Mouse (Mus musculus) left cerebral cortex, postnatal 4 days (tissue): ENCODE data around the gene Tmem223. TPM values are rescaled to one million over a fixed set of nuclear protein-coding genes. Genes with fewer than 3 reads are reported as not detected.
A peak's percentile ranks its signal among the peaks of the same experiment; 100 is the strongest.

Experiments used
- DNase-seq: peaks from one replicate; pipeline ENCODE4 v3.0.0-alpha.2; 2022
- intact Hi-C: fragments of 180-260 bp; cut with DNase I; formaldehyde crosslinking; loops from one replicate; pipeline ENCODE4 v1.15.1; 2025
- microRNA-seq: library from miRNA; unstranded; fragments of <30 nt; microRNA quantifications from one replicate; pipeline ENCODE4 v1.2.0, GENCODE M21; 2022
- total RNA-seq, 2 experiments: library from RNA; stranded (reverse); gene quantifications; 2 replicates each; pipeline ENCODE4 v1.2.3; 2021

Gene Tmem223
- total RNA-seq, 2 experiments from 2014 or later, result 96.5 to 102 TPM

GRCm38 (mm10) chr19:8802130-8802821 lies 31.5 kb downstream of the Tmem223 start, which contains the start of gene Zbtb3:
Gene Zbtb3 (plus strand): TSS chr19:8802555.
- intact Hi-C loops, result no loop called here
- DNase-seq, result peak; percentile 95

- intact Hi-C loops, result no loop called here
- no peak for DNase-seq
These were observed 32.5 kb downstream of the Tmem223 start for GRCm38 (mm10) chr19:8803204-8803780.

GRCm38 (mm10) chr19:8803879-8804660 lies 33.3 kb downstream of the Tmem223 start:
- DNase-seq, result no peak
- intact Hi-C loops, result no loop called here

GRCm38 (mm10) chr19:8806810-8807209 lies 36.0 kb downstream of the Tmem223 start:
- intact Hi-C loops, result no loop called here
- no peak for DNase-seq

GRCm38 (mm10) chr19:8815812-8816211 lies 45.0 kb downstream of the Tmem223 start:
- DNase-seq, result no peak
- intact Hi-C loops, result no loop called here

GRCm38 (mm10) chr19:8817001-8817400 lies 46.2 kb downstream of the Tmem223 start:
- intact Hi-C loops, result no loop called here
- DNase-seq, result no peak

GRCm38 (mm10) chr19:8818301-8818798 lies 47.6 kb downstream of the Tmem223 start:
- intact Hi-C loops, result no loop called here
- DNase-seq, result no peak

- peak; percentile 97 for DNase-seq
- intact Hi-C loops, result no loop called here
These were observed 48.2 kb downstream of the Tmem223 start, which contains the start of gene Ttc9c for GRCm38 (mm10) chr19:8818801-8819595. Gene Ttc9c (minus strand): TSS chr19:8819333.

GRCm38 (mm10) chr19:8819596-8820423 lies 49.0 kb downstream of the Tmem223 start, which contains the start of gene Hnrnpul2:
Gene Hnrnpul2 (plus strand): TSS chr19:8820010.
- intact Hi-C loops, result loop anchor here (10.0 kb wide), 1 partner anchor 65 kb away; the partner anchor contains the start of gene Nxf1
- peak; percentile 99 for DNase-seq

GRCm38 (mm10) chr19:8820424-8820956 lies 49.7 kb downstream of the Tmem223 start:
- intact Hi-C loops, result loop anchor here (10.0 kb wide), 1 partner anchor 66 kb away; the partner anchor contains the start of gene Nxf1
- no peak for DNase-seq

- intact Hi-C loops, result loop anchor here (10.0 kb wide), 1 partner anchor 66 kb away; the partner anchor contains the start of gene Nxf1
These were observed 50.4 kb downstream of the Tmem223 start for GRCm38 (mm10) chr19:8821146-8821545.

More at GRCm38 (mm10) chr19:8821146-8821545, 50.4 kb downstream of the Tmem223 start:
- DNase-seq, result no peak

Small RNAs within 50 kb of the gene (microRNA-seq; reads per million reads assigned to microRNA genes)
- not detected for gene Mir6992

Other genes starting within 250 kb of the Tmem223 start
- gene Slc22a8, start 179.7 kb upstream of the Tmem223 start, total RNA-seq, result 10 to 100 TPM; 16.0 to 17.9 TPM
- 10 to 100 TPM; 12.0 TPM for gene Slc22a6, start 153.0 kb upstream of the Tmem223 start, total RNA-seq
- 10 to 100 TPM; 58.0 to 63.6 TPM for gene Chrm1, start 107.2 kb upstream of the Tmem223 start, total RNA-seq
- gene Slc3a2, start 47.6 kb upstream of the Tmem223 start, total RNA-seq, result 100 to 1,000 TPM; 166 to 179 TPM
- gene Wdr74, start 35.2 kb upstream of the Tmem223 start, total RNA-seq, result 10 to 100 TPM; 55.9 to 56.5 TPM
- gene 1700092M07Rik, start 30.3 kb upstream of the Tmem223 start, total RNA-seq, result 1 to 10 TPM; 2.7 to 2.8 TPM
- 10 to 100 TPM; 70.8 to 77.5 TPM for gene Stx5a, start 29.6 kb upstream of the Tmem223 start, total RNA-seq
- 100 to 1,000 TPM; 105 to 110 TPM for gene Nxf1, start 13.9 kb upstream of the Tmem223 start, total RNA-seq
- gene Tmem179b, start 3.5 kb downstream of the Tmem223 start, total RNA-seq, result 1 to 10 TPM; 8.2 to 9.2 TPM
- 10 to 100 TPM; 24.9 to 29.4 TPM for gene Taf6l, start 15.4 kb downstream of the Tmem223 start, total RNA-seq
- gene Polr2g, start 27.6 kb downstream of the Tmem223 start, total RNA-seq, result 10 to 100 TPM; 87.2 to 92.3 TPM
- gene Zbtb3, start 31.6 kb downstream of the Tmem223 start, total RNA-seq, result 1 to 10 TPM; 5.1 to 6.8 TPM
- gene Ttc9c, start 48.3 kb downstream of the Tmem223 start, total RNA-seq, result 10 to 100 TPM; 46.0 to 47.2 TPM
- 100 to 1,000 TPM; 108 to 116 TPM for gene Hnrnpul2, start 49.0 kb downstream of the Tmem223 start, total RNA-seq
- not detected for gene AC129217.1, start 58.8 kb downstream of the Tmem223 start, total RNA-seq
- 10 to 100 TPM; 76.9 to 78.4 TPM for gene Bscl2, start 66.5 kb downstream of the Tmem223 start, total RNA-seq
- gene Gng3, start 68.2 kb downstream of the Tmem223 start, total RNA-seq, result 100 to 1,000 TPM; 275 to 279 TPM
- under 1 TPM; 0.76 to 0.93 TPM for gene Lrrn4cl, start 79.8 kb downstream of the Tmem223 start, total RNA-seq
- gene Ubxn1, start 100.5 kb downstream of the Tmem223 start, total RNA-seq, result 100 to 1,000 TPM; 109 to 122 TPM
- gene Uqcc3, start 109.9 kb downstream of the Tmem223 start, total RNA-seq, result 10 to 100 TPM; 22.3 to 25.7 TPM
- 1 to 10 TPM; 4.6 to 8.6 TPM for gene Lbhd1, start 112.7 kb downstream of the Tmem223 start, total RNA-seq
- gene Gm49403, start 112.9 kb downstream of the Tmem223 start, total RNA-seq, result not detected
- 10 to 100 TPM; 16.4 to 21.4 TPM for gene 1810009A15Rik, start 117.9 kb downstream of the Tmem223 start, total RNA-seq
- gene Gm49416, start 117.9 kb downstream of the Tmem223 start, total RNA-seq, result 1 to 10 TPM; 4.2 to 5.8 TPM
- 10 to 100 TPM; 25.3 to 25.6 TPM for gene Ints5, start 122.0 kb downstream of the Tmem223 start, total RNA-seq
- gene Ganab, start 127.1 kb downstream of the Tmem223 start, total RNA-seq, result 100 to 1,000 TPM; 102 to 110 TPM
- gene B3gat3, start 149.4 kb downstream of the Tmem223 start, total RNA-seq, result 100 to 1,000 TPM; 109 to 115 TPM
- gene Rom1, start 158.4 kb downstream of the Tmem223 start, total RNA-seq, result 1 to 10 TPM; 1.4 to 1.7 TPM
- 10 to 100 TPM in 1 of 2 experiments, 1 to 10 TPM in 1; 9.4 to 11.6 TPM for gene Eml3, start 158.6 kb downstream of the Tmem223 start, total RNA-seq
- gene Mta2, start 170.9 kb downstream of the Tmem223 start, total RNA-seq, result 10 to 100 TPM; 75.4 to 79.6 TPM
- 10 to 100 TPM; 17.5 to 20.0 TPM for gene Tut1, start 182.9 kb downstream of the Tmem223 start, total RNA-seq
- 100 to 1,000 TPM; 385 to 398 TPM for gene Eef1g, start 196.0 kb downstream of the Tmem223 start, total RNA-seq
- 10 to 100 TPM; 14.0 to 18.5 TPM for gene Ahnak, start 218.3 kb downstream of the Tmem223 start, total RNA-seq